Mouse (Mus musculus): Measurements from ENCODE around the gene Hist1h3f. TPM values are rescaled to one million over a fixed set of nuclear protein-coding genes. Genes with fewer than 3 reads are reported as not detected.
A peak's percentile ranks its signal among the peaks of the same experiment; 100 is the strongest.
"Not testable (repeated sequence)": the region's sequence is repeated elsewhere in the genome, so short reads cannot be mapped to it uniquely, and the experiment has no call there.

Hist1h3f gene
- polyA plus RNA-seq, 1 experiment from 2014 or later: 0.28 TPM

GRCm38 (mm10) chr13:23583387-23584068 is 39.7 kb downstream of the Hist1h3f start:
- Histone ChIP-seq H3K27ac (no peak overlapping the region), H3K4me2 (replicated peaks) (0 out of 2 replicates have a peak overlapping the region, but pooled peaks have one; percentile 99), H3K27me3 (ENCODE audit: control insufficient read depth, insufficient read depth, low read length) (no peaks in the 10 kb centered on the region), H3K9ac (no peak overlapping the region), H3K36me3 (replicated peaks; ENCODE audit: control insufficient read depth, insufficient read depth) (no peaks in the 10 kb centered on the region), H3K4me3 (replicated peaks; ENCODE audit: low read length) (no peak overlapping the region), H3K9me3 (ENCODE audit: control insufficient read depth, low read length) (no peaks in the 10 kb centered on the region), H3K4me1 (replicated peaks; ENCODE audit: control insufficient read depth, insufficient read depth, low read length) (peaks cover 36% of the 10 kb centered on the region)
- DNase-seq (ENCODE audit: low spot score) (no peak), ATAC-seq (ENCODE audit: low FRiP score) (no peak)

GRCm38 (mm10) chr13:23584331-23584730 is 40.5 kb downstream of the Hist1h3f start:
- Histone ChIP-seq H3K4me2 (replicated peaks) (peak overlapping the region; percentile 95), H3K4me3 (replicated peaks; ENCODE audit: low read length) (peak overlapping the region; percentile 47), H3K9ac (peak overlapping the region; percentile 82), H3K36me3 (replicated peaks; ENCODE audit: control insufficient read depth, insufficient read depth) (no peaks in the 10 kb centered on the region), H3K9me3 (ENCODE audit: control insufficient read depth, low read length) (no peaks in the 10 kb centered on the region), H3K27ac (peak overlapping the region; percentile 95), H3K4me1 (replicated peaks; ENCODE audit: control insufficient read depth, insufficient read depth, low read length) (peaks cover 36% of the 10 kb centered on the region), H3K27me3 (ENCODE audit: control insufficient read depth, insufficient read depth, low read length) (no peaks in the 10 kb centered on the region)
- DNase-seq (ENCODE audit: low spot score) (no peak), ATAC-seq (ENCODE audit: low FRiP score) (no peak)

DNA sequence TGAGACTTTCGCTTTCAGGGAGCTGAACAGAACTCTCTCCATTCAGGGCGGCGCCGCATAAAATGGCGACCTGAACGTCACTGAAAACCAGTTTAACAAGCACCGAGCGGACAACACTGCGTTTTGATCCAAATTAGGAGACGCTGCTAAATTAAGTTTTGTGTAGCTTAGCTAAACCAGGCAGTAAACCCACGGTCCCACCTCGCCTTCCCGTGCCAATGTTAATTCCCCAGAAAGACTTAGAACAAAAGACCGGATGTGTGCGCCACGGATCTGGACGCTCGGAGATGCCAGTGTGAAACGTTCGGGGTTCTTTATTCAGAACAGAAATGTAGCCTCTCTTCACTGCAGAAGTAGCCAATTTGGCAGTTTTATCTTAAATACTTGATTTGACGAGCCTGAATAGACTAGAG is 41.2 kb downstream of the Hist1h3f start:
- WGBS: under 1% methylated on average over 21 of the region's 21 CpGs
- DNase-seq (ENCODE audit: low spot score) (peak; percentile 76), ATAC-seq (ENCODE audit: low FRiP score) (no peak)
- Histone ChIP-seq H3K27me3 (ENCODE audit: control insufficient read depth, insufficient read depth, low read length) (no peaks in the 10 kb centered on the region), H3K4me2 (replicated peaks) (peak overlapping the region; percentile 95), H3K4me1 (replicated peaks; ENCODE audit: control insufficient read depth, insufficient read depth, low read length) (peaks cover 36% of the 10 kb centered on the region), H3K4me3 (replicated peaks; ENCODE audit: low read length) (peak overlapping the region; percentile 47), H3K9ac (peak overlapping the region; percentile 82), H3K9me3 (ENCODE audit: control insufficient read depth, low read length) (no peaks in the 10 kb centered on the region), H3K36me3 (replicated peaks; ENCODE audit: control insufficient read depth, insufficient read depth) (no peaks in the 10 kb centered on the region), H3K27ac (peak overlapping the region; percentile 95)

DNA sequence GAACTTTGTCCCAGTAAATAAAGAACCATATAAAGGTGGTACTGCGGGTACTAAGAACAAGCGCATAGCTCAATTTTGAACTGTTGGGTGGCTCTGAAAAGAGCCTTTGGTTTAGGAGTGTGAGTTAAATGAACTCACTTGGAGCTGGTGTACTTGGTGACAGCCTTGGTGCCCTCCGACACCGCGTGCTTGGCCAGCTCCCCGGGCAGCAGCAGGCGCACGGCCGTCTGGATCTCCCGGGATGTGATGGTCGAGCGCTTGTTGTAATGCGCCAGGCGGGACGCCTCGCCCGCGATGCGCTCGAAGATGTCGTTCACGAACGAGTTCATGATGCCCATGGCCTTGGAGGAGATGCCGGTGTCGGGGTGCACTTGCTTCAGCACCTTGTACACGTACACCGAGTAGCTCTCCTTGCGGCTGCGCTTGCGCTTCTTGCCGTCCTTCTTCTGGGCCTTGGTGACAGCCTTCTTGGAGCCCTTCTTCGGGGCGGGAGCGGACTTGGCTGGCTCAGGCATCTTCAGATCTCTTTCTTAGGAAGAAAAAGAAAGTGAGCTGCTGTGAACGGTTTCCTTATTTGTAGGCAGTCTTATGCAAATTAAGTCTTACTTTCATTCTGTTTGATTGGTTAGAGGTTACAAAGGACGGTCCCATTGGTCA is 41.7 kb downstream of the Hist1h3f start:
- H3K9ac ChIP-seq: peak overlapping the region; percentile 82
- under 1% methylated on average over 28 of the region's 36 CpGs for WGBS
- peak; percentile 91 for ATAC-seq (ENCODE audit: low FRiP score)

GRCm38 (mm10) chr13:23586099-23586939 is 42.5 kb downstream of the Hist1h3f start:
- DNase-seq (ENCODE audit: low spot score): no peak
- WGBS: 1% methylated on average over 22 of the region's 22 CpGs
- peak overlapping the region; percentile 52 for H3K9ac ChIP-seq
- H3K4me1 ChIP-seq (replicated peaks; ENCODE audit: control insufficient read depth, insufficient read depth, low read length): peaks cover 36% of the 10 kb centered on the region
- H3K27ac ChIP-seq: peak overlapping the region; percentile 95
- H3K4me2 ChIP-seq (replicated peaks): peak overlapping the region; percentile 95
- H3K36me3 ChIP-seq (replicated peaks; ENCODE audit: control insufficient read depth, insufficient read depth): no peaks in the 10 kb centered on the region
- peak overlapping the region; percentile 47 for H3K4me3 ChIP-seq (replicated peaks; ENCODE audit: low read length)
- H3K27me3 ChIP-seq (ENCODE audit: control insufficient read depth, insufficient read depth, low read length): no peaks in the 10 kb centered on the region
- ATAC-seq (ENCODE audit: low FRiP score): no peak
- no peaks in the 10 kb centered on the region for H3K9me3 ChIP-seq (ENCODE audit: control insufficient read depth, low read length)

More for the DNA sequence above, 41.7 kb downstream of the Hist1h3f start:
- H3K27ac ChIP-seq: peak overlapping the region; percentile 95
- not testable (repeated sequence) for H3K9me3 ChIP-seq (ENCODE audit: control insufficient read depth, low read length); H3K36me3 ChIP-seq (replicated peaks; ENCODE audit: control insufficient read depth, insufficient read depth); H3K27me3 ChIP-seq (ENCODE audit: control insufficient read depth, insufficient read depth, low read length)
- peak overlapping the region; percentile 47 for H3K4me3 ChIP-seq (replicated peaks; ENCODE audit: low read length)
- peak; percentile 91 for DNase-seq (ENCODE audit: low spot score)
- H3K4me1 ChIP-seq (replicated peaks; ENCODE audit: control insufficient read depth, insufficient read depth, low read length): peaks cover 36% of the 10 kb centered on the region
- H3K4me2 ChIP-seq (replicated peaks): peak overlapping the region; percentile 95

- Histone ChIP-seq H3K27ac (0 out of 2 replicates have a peak overlapping the region, but pooled peaks have one; percentile 81), H3K9me3 (ENCODE audit: control insufficient read depth, low read length) (no peaks in the 10 kb centered on the region), H3K4me3 (replicated peaks; ENCODE audit: low read length) (0 out of 2 replicates have a peak overlapping the region, but pooled peaks have one; percentile 47), H3K9ac (peak overlapping the region; percentile 52), H3K27me3 (ENCODE audit: control insufficient read depth, insufficient read depth, low read length) (no peaks in the 10 kb centered on the region), H3K36me3 (replicated peaks; ENCODE audit: control insufficient read depth, insufficient read depth) (no peaks in the 10 kb centered on the region), H3K4me1 (replicated peaks; ENCODE audit: control insufficient read depth, insufficient read depth, low read length) (peaks cover 34% of the 10 kb centered on the region), H3K4me2 (replicated peaks) (peak overlapping the region; percentile 95)
- no peak for DNase-seq (ENCODE audit: low spot score)
- no peak for ATAC-seq (ENCODE audit: low FRiP score)
- WGBS: 9% methylated on average over 1 of the region's 1 CpGs
These were observed 43.0 kb downstream of the Hist1h3f start for GRCm38 (mm10) chr13:23586940-23587225.

GRCm38 (mm10) chr13:23591206-23591605 is 47.4 kb downstream of the Hist1h3f start:
- WGBS: 94% methylated on average over 7 of the region's 7 CpGs
- H3K27ac ChIP-seq: no peak overlapping the region
- no peak for DNase-seq (ENCODE audit: low spot score)
- no peak for ATAC-seq (ENCODE audit: low FRiP score)
- H3K9me3 ChIP-seq (ENCODE audit: control insufficient read depth, low read length): no peaks in the 10 kb centered on the region
- H3K4me3 ChIP-seq (replicated peaks; ENCODE audit: low read length): no peak overlapping the region
- H3K27me3 ChIP-seq (ENCODE audit: control insufficient read depth, insufficient read depth, low read length): no peaks in the 10 kb centered on the region
- no peaks in the 10 kb centered on the region for H3K36me3 ChIP-seq (replicated peaks; ENCODE audit: control insufficient read depth, insufficient read depth)
- peaks cover 10% of the 10 kb centered on the region for H3K4me1 ChIP-seq (replicated peaks; ENCODE audit: control insufficient read depth, insufficient read depth, low read length)
- no peak overlapping the region for H3K9ac ChIP-seq
- no peak overlapping the region for H3K4me2 ChIP-seq (replicated peaks)

GRCm38 (mm10) chr13:23591886-23592285 is 48.0 kb downstream of the Hist1h3f start:
- not testable (repeated sequence) for H3K27me3 ChIP-seq (ENCODE audit: control insufficient read depth, insufficient read depth, low read length); H3K27ac ChIP-seq; H3K9me3 ChIP-seq (ENCODE audit: control insufficient read depth, low read length); H3K36me3 ChIP-seq (replicated peaks; ENCODE audit: control insufficient read depth, insufficient read depth); DNase-seq (ENCODE audit: low spot score); H3K9ac ChIP-seq; ATAC-seq (ENCODE audit: low FRiP score); H3K4me3 ChIP-seq (replicated peaks; ENCODE audit: low read length); H3K4me2 ChIP-seq (replicated peaks); H3K4me1 ChIP-seq (replicated peaks; ENCODE audit: control insufficient read depth, insufficient read depth, low read length)
- WGBS: 92% methylated on average over 7 of the region's 7 CpGs

DNA sequence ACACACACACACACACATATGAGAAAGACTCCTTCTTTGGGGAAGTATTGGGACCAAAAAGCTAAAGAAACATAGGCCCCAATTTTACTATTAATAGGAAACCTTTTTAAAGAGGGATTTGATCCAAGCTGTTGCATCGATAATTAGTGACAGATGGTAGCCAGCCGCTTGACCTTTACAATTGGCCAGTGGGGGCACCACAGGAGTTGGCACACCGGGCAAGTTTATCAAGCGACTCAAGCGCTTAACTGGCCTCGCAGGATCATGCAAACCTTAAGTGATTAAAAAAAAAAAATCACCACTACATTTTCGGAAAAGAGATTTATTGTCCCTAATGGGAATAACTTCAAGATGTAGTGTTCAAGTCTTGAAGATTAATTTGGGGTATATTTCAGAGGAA is 48.8 kb downstream of the Hist1h3f start:
- no peak overlapping the region for H3K27ac ChIP-seq
- H3K4me3 ChIP-seq (replicated peaks; ENCODE audit: low read length): no peak overlapping the region
- H3K36me3 ChIP-seq (replicated peaks; ENCODE audit: control insufficient read depth, insufficient read depth): no peaks in the 10 kb centered on the region
- H3K9me3 ChIP-seq (ENCODE audit: control insufficient read depth, low read length): no peaks in the 10 kb centered on the region
- no peak overlapping the region for H3K4me2 ChIP-seq (replicated peaks)
- ATAC-seq (ENCODE audit: low FRiP score): no peak
- 83% methylated on average over 7 of the region's 7 CpGs for WGBS
- H3K27me3 ChIP-seq (ENCODE audit: control insufficient read depth, insufficient read depth, low read length): no peaks in the 10 kb centered on the region
- DNase-seq (ENCODE audit: low spot score): no peak
- H3K4me1 ChIP-seq (replicated peaks; ENCODE audit: control insufficient read depth, insufficient read depth, low read length): no peaks in the 10 kb centered on the region
- no peak overlapping the region for H3K9ac ChIP-seq
